Mouse (Mus musculus): ENCODE measurements around the gene Svip. TPM values are rescaled to one million over a fixed set of nuclear protein-coding genes. Genes with fewer than 3 reads are reported as not detected.

Svip gene
- 19.1 and 21.1 TPM in 2 replicates for polyA plus RNA-seq (2016; fragmentation: Nextera tagmentation; extraction: Ambion mirVana)

DNA sequence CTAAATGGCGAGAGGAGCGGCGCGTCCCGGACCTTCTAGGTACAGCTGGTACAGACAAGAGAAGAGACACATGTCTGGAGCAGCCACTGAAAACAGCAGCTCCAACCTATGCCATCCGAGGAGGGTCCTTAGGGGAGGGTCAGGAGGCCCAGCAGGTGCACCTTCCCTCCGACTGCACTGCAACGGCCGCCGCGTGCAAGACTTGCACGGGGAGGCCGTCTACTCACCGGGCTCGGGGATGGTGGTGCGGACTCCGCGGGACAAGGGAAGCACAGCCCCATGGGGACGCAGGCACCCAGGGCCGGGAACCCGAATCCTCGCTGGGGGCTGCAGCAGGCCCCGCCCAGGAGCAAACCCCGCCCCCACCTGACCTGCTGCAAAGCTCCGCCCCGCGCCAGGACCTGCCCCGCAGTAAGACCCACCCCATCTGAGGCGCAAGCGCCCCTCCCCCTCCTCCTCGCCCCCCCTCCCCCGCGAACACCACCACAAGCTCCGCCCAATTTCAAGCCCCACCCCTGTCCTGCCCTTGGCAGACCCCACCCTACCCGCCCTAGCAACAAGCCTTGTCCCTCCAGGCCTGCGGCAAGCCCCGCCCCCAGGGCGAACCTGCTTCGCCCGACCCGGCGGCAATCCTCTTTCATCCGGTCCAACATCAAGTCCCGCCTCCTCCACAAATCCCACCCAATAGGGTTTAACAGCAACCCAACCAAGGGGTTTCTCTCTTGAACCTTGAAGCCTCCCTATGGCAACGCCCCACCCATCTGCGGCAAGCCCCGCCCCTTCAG is at the start of gene Svip:
Svip (minus strand) TSS at position 508 of the 785 bp plus-strand sequence.
- Histone ChIP-seq H3K4me2 (peak within 1 kb of the TSS; percentile 63), H3K4me3 (replicated peaks) (peak within 1 kb of the TSS; percentile 64), H3K9me3 (no peaks in the 10 kb centered on the region), H3K27me3 (peaks cover 3% of the 10 kb centered on the region; the same call in 1 of the 2 replicates), H3K36me3 (replicated peaks) (no peaks in the 10 kb centered on the region), H3K4me1 (no peaks in the 10 kb centered on the region), H3K9ac (peak within 1 kb of the TSS; percentile 59), H3K27ac (peak within 1 kb of the TSS; percentile 77)
- under 1% methylated on average over 40 of the region's 47 CpGs for WGBS
- ATAC-seq (ENCODE audit: low FRiP score), result peak; percentile 96

GRCm38 (mm10) chr7:52037600-52038582 is 32.1 kb upstream of the Svip start:
- H3K9me3 ChIP-seq, result no peaks in the 10 kb centered on the region
- H3K4me2 ChIP-seq, result no peak overlapping the region
- peak; percentile 78 for ATAC-seq (ENCODE audit: low FRiP score)
- H3K27ac ChIP-seq, result no peak overlapping the region
- H3K27me3 ChIP-seq, result no peaks in the 10 kb centered on the region
- WGBS, result 51% methylated on average over 8 of the region's 8 CpGs
- no peak overlapping the region for H3K4me3 ChIP-seq (replicated peaks)
- no peaks in the 10 kb centered on the region for H3K36me3 ChIP-seq (replicated peaks)
- no peaks in the 10 kb centered on the region for H3K4me1 ChIP-seq
- no peak overlapping the region for H3K9ac ChIP-seq

DNA sequence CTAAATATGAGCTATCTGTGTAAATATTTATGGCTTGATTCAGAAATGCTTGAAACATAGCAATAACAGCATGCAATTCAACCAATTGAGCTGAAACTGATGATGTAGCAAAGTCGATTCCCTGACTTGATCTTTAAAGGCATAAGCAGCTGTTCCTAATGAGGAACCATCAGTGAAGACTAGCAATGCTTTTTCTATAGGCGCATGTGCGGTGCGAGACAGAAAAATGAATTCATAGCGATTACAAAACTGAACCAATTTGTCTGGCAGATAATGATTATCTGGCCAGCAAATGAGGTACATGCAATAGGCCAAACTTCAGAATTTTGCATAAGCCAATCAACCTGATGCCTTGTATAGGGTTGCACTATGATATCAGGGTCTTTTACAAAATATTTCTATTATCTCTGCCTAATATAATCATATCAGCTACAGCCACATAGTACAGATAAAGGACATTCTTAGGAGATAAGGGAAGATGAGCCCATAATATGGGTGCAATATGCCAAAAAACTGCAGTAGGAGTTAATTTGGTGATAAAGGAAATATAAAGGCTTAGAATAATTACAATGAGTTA is 18.3 kb upstream of the Svip start:
- Histone ChIP-seq H3K4me1 (no peaks in the 10 kb centered on the region), H3K9ac (no peak overlapping the region), H3K4me2 (no peak overlapping the region), H3K27me3 (no peaks in the 10 kb centered on the region), H3K9me3 (no peaks in the 10 kb centered on the region), H3K27ac (no peak overlapping the region), H3K36me3 (replicated peaks) (no peaks in the 10 kb centered on the region), H3K4me3 (replicated peaks) (no peak overlapping the region)
- no peak for ATAC-seq (ENCODE audit: low FRiP score)
- 91% methylated on average over 5 of the region's 5 CpGs for WGBS

DNA sequence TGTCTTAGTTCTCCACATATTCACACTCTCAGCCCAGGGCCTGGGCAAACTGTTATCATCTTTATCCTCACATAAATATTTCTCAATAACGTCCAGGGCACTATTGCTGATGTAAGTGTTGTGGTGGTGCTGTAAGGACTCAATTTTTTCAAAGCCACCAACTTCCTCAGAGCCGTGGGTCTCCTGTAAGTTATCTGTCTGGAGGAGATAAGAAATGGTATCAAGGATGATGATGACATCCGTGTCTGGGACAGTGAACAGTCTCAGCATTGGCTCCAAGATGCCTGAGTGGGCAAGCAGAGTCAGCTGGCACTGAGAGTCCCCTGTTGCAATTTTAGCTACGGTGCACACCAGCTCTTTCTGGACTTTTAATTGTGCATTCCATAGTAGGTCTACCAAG is 16.2 kb upstream of the Svip start:
- no peaks in the 10 kb centered on the region for H3K36me3 ChIP-seq (replicated peaks)
- no peak overlapping the region for H3K27ac ChIP-seq
- no peak overlapping the region for H3K4me3 ChIP-seq (replicated peaks)
- no peak overlapping the region for H3K9ac ChIP-seq
- H3K27me3 ChIP-seq, result no peaks in the 10 kb centered on the region
- no peaks in the 10 kb centered on the region for H3K9me3 ChIP-seq
- ATAC-seq (ENCODE audit: low FRiP score), result no peak
- H3K4me2 ChIP-seq, result no peak overlapping the region
- 86% methylated on average over 4 of the region's 4 CpGs for WGBS
- H3K4me1 ChIP-seq, result no peaks in the 10 kb centered on the region

DNA sequence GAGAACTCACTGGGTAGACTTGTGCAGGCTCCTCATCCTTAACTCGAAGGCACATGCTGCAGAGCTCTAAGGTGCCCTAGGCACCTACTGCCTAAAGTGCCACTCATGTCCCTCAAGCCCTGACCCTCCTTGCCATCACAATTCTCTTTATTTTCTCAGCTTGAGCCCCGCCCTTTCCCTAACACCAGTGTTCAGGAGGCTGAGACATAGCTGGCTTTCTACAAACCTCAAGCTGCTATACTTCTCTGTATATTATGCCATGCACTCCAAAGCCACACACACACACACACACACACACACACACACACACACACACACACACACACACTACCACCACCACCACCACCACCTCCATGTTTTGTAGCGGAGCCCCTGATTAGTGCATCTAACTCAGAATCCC is 9.8 kb upstream of the Svip start, which contains the start of gene 1700015G11Rik:
1700015G11Rik (minus strand) TSS at position 101 of the 400 bp plus-strand sequence.
- H3K9ac ChIP-seq, result no peak within 1 kb of the TSS
- H3K9me3 ChIP-seq, result no peaks in the 10 kb centered on the region
- no peaks in the 10 kb centered on the region for H3K36me3 ChIP-seq (replicated peaks)
- no peaks in the 10 kb centered on the region for H3K4me1 ChIP-seq
- ATAC-seq (ENCODE audit: low FRiP score), result no peak
- no peak within 1 kb of the TSS for H3K4me3 ChIP-seq (replicated peaks)
- H3K4me2 ChIP-seq, result no peak within 1 kb of the TSS
- 85% methylated on average over 3 of the region's 3 CpGs for WGBS
- H3K27me3 ChIP-seq, result no peaks in the 10 kb centered on the region
- no peak within 1 kb of the TSS for H3K27ac ChIP-seq

DNA sequence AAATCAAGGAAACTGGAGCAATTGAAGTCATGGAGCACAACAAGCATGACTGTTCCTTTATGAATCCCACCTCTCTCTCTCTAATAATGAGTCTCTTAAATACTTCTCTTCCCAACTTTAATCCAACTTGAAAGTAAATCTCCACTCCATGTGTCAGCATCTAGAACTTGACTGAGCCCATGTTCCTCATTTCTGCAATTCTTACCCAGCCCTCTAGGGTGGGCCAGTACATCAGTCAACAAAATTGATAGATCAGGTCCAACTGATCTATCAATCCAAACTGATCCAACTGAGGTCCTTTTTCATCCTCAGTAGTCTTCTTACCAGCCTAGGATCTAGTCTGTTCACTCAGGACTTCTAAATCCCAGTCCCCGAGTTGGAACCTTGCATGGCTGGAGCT is 9.4 kb upstream of the Svip start:
- H3K36me3 ChIP-seq (replicated peaks), result no peaks in the 10 kb centered on the region
- no peak overlapping the region for H3K4me2 ChIP-seq
- no peaks in the 10 kb centered on the region for H3K27me3 ChIP-seq
- H3K9ac ChIP-seq, result no peak overlapping the region
- no peak for ATAC-seq (ENCODE audit: low FRiP score)
- 81% methylated on average over 1 of the region's 1 CpGs for WGBS
- no peaks in the 10 kb centered on the region for H3K4me1 ChIP-seq
- H3K4me3 ChIP-seq (replicated peaks), result no peak overlapping the region
- H3K27ac ChIP-seq, result no peak overlapping the region
- no peaks in the 10 kb centered on the region for H3K9me3 ChIP-seq

- H3K9ac ChIP-seq, result no peak overlapping the region
- no peaks in the 10 kb centered on the region for H3K9me3 ChIP-seq
- no peak overlapping the region for H3K4me2 ChIP-seq
- H3K27me3 ChIP-seq, result no peaks in the 10 kb centered on the region
- no peak overlapping the region for H3K4me3 ChIP-seq (replicated peaks)
- 84% methylated on average over 7 of the region's 7 CpGs for whole genome bisulfite sequencing
- H3K36me3 ChIP-seq (replicated peaks), result no peaks in the 10 kb centered on the region
- H3K27ac ChIP-seq, result no peak overlapping the region
- no peaks in the 10 kb centered on the region for H3K4me1 ChIP-seq
- no peak for ATAC-seq (ENCODE audit: low FRiP score)
Measured at GRCm38 (mm10) chr7:52013457-52013856, 7.6 kb upstream of the Svip start.

DNA sequence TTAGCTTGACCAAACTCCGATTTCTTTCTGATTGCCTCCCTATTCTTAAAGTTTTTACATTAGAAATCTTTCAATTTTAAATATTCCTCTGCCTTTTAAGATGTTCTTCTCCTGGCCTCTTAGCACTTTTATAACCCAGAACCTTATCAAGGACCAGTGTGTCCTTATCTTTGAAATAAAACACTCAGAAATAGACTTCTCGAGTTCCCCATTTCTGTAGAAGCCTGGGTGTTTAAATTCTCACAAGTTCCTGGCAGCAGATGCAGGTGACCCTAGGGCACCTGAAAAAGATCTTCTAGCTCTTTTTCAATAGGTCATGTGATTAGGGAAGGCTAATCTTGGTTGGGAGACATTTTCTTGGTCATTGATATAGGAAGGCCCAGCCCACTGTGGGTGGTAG is 1.3 kb upstream of the Svip start:
- Histone ChIP-seq H3K27ac (no peak overlapping the region), H3K4me3 (replicated peaks) (no peak overlapping the region), H3K9ac (no peak overlapping the region), H3K4me2 (no peak overlapping the region), H3K9me3 (no peaks in the 10 kb centered on the region), H3K4me1 (no peaks in the 10 kb centered on the region), H3K27me3 (peaks cover 3% of the 10 kb centered on the region; the same call in 1 of the 2 replicates), H3K36me3 (replicated peaks) (no peaks in the 10 kb centered on the region)
- no peak for ATAC-seq (ENCODE audit: low FRiP score)
- WGBS, result 87% methylated on average over 2 of the region's 2 CpGs

DNA sequence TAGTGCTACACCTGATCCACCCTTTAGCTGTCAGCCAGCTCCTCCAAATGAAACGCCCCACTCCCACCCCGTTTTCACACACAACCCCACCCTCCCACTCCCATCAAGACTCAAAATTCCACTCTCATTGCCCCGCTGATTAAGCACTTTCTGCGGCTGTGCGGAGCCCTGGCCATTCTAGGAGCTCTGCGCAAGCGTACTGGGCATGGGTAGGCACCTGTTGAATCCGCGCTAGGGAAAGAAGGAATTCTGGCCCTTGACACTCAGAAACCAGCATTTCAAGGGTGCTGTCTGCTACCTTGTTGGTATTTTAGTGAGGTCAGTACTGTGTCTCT is 445 bp upstream of the Svip start:
- H3K27ac ChIP-seq, result 0 out of 2 replicates have a peak overlapping the region, but pooled peaks have one; percentile 9
- 2% methylated on average over 9 of the region's 9 CpGs for WGBS

DNA sequence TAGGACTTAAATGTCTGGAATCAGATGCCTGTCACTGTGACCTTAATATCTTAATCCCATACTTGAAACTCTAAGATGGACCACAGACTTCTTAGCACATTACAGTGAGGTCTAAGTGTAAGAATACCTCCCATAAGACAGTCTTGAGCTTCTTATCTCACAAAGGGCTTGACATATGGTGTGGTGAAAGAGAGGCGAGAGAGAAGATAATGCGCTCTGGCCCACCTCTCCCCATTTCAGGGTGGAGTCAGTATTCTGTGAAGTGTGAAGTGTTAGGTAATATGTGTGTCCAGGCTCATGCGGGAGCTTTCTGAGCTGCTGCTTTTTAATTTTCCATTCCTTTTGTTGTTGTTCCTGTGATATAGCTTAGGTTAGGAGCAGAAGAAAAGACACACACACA is 14.8 kb downstream of the Svip start:
- Histone ChIP-seq H3K4me1 (no peaks in the 10 kb centered on the region), H3K36me3 (replicated peaks) (no peaks in the 10 kb centered on the region), H3K9me3 (no peaks in the 10 kb centered on the region), H3K27me3 (no peaks in the 10 kb centered on the region), H3K4me3 (replicated peaks) (no peak overlapping the region), H3K4me2 (no peak overlapping the region), H3K9ac (no peak overlapping the region), H3K27ac (no peak overlapping the region)
- WGBS, result 98% methylated on average over 3 of the region's 3 CpGs
- no peak for ATAC-seq (ENCODE audit: low FRiP score)

More for the DNA sequence above, 445 bp upstream of the Svip start:
- no peak for ATAC-seq (ENCODE audit: low FRiP score)
- no peaks in the 10 kb centered on the region for H3K4me1 ChIP-seq
- peak overlapping the region; percentile 63 for H3K4me2 ChIP-seq
- H3K27me3 ChIP-seq, result peaks cover 3% of the 10 kb centered on the region; the same call in 1 of the 2 replicates
- no peaks in the 10 kb centered on the region for H3K9me3 ChIP-seq
- H3K4me3 ChIP-seq (replicated peaks), result peak overlapping the region; percentile 64
- no peaks in the 10 kb centered on the region for H3K36me3 ChIP-seq (replicated peaks)
- peak overlapping the region; percentile 33; the same call in 1 of the 2 replicates for H3K9ac ChIP-seq

DNA sequence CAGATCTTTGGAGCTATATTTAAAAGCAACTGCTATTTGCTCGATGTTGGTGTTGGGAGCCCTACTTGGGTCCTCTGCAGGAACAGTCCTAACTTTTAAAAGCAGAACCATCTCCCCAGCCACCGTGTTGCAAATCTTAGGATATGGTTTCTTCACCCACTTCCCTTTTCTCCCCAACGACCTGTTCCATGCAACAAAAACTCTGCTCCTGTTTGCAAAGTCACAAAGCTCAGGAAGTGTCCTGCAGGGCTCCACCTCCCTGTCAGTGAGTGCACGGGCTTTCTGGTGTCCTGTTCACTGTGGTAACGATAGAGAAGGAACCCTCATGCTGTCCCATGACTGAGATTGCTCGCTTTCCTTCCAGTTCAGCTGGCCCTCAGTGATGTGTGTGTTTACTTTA is 18.9 kb downstream of the Svip start:
- Histone ChIP-seq H3K4me3 (replicated peaks) (no peak overlapping the region), H3K4me1 (no peaks in the 10 kb centered on the region), H3K9ac (no peak overlapping the region), H3K36me3 (replicated peaks) (no peaks in the 10 kb centered on the region), H3K27me3 (no peaks in the 10 kb centered on the region), H3K9me3 (no peaks in the 10 kb centered on the region), H3K4me2 (no peak overlapping the region), H3K27ac (no peak overlapping the region)
- ATAC-seq (ENCODE audit: low FRiP score), result no peak
- WGBS, result 72% methylated on average over 6 of the region's 6 CpGs

DNA sequence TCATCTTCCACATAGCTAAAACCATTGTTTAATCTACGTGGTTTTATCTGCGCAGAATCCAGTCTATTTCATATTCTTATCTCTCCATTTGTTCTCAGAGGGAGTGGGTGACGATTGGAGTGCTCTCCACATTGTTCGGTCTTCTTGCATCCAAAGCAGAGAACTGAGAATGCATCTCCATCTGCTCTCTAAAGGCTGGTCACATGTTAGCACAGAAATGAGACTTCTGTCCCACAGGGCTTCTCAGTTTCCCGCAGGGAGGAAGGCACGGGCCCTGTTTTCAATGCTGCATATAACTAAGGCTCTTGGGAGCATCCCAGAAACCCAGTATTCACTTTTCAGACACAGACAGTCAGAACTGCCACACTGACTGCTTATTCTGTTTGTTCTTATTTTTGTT is 20.1 kb downstream of the Svip start:
- Histone ChIP-seq H3K9me3 (no peaks in the 10 kb centered on the region), H3K36me3 (replicated peaks) (no peaks in the 10 kb centered on the region), H3K27me3 (no peaks in the 10 kb centered on the region), H3K4me2 (no peak overlapping the region), H3K4me1 (no peaks in the 10 kb centered on the region), H3K4me3 (replicated peaks) (no peak overlapping the region), H3K27ac (no peak overlapping the region), H3K9ac (no peak overlapping the region)
- ATAC-seq (ENCODE audit: low FRiP score), result no peak
- 88% methylated on average over 6 of the region's 6 CpGs for WGBS

All from forebrain, embryonic 12.5 days (tissue).